Comparison of ENCODE assay signal across 8 mouse cellular contexts in the genomic region with DNA sequence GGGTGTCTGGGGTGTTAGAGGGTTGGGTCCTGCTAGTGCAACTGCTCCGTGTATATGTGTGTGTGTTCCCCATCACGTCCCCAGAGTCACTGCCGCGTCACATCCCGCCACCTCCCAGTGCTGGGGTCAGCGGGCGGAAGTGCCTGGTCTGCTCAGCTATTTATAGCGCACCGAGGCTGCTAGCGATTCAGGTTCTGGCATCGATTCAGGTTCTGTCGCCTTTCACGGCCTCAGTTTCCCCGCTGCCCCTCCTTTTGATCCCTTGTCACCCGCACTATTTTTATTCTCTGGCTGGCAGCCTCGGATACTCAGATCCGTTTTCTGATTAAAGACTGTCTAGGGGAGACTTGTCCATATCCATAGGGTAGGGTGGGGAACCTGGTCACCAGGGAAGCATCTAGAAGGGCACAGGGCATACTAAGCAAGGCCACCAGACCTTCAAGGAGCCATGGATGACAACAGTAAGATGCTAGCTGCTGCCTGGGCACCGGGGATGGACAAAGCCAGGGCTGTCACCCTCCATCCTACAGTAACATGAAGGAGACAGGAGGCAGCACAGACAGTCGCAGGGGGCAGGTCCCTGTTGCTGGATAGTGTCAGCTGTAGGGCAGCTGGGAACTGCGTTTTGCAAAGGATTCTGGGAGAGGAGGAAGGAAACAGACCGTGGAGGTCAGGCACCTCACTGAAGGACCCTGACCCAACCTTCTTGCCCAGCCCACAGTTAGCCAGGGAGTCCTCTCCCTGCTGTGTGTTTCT. TPM values are rescaled to one million over a fixed set of nuclear protein-coding genes. Genes with fewer than 3 reads are reported as not detected.
DNase-seq lines count a peak whose midpoint lies in the region; ATAC-seq lines count a peak whose summit lies in the region.

No protein-coding gene starts in this region.

- WGBS in forebrain, embryonic 15.5 days: 8% methylated on average over 21 of the region's 21 CpGs
- 4% methylated on average over 21 of the region's 21 CpGs for WGBS in intestine, embryonic 16.5 days
- 4% methylated on average over 21 of the region's 21 CpGs for WGBS in midbrain, embryonic 11.5 days

- no peaks in the 10 kb centered on the region for H3K9me3 ChIP-seq in forebrain, embryonic 15.5 days
- no peaks in the 10 kb centered on the region for H3K9me3 ChIP-seq in intestine, embryonic 16.5 days (ENCODE audit: control insufficient read depth, low read length)
- no peaks in the 10 kb centered on the region for H3K9me3 ChIP-seq in midbrain, embryonic 11.5 days (ENCODE audit: control insufficient read depth, low read length)

- H3K27me3 ChIP-seq in forebrain, embryonic 15.5 days: 0 out of 2 replicates have a peak, but pooled peaks cover 4% of the 10 kb centered on the region
- H3K27me3 ChIP-seq in intestine, embryonic 16.5 days (replicated peaks; ENCODE audit: control insufficient read depth, insufficient read depth, low read length): peaks cover 12% of the 10 kb centered on the region; the same call in 1 of the 2 replicates
- peaks cover 6% of the 10 kb centered on the region; the same call in 1 of the 2 replicates for H3K27me3 ChIP-seq in midbrain, embryonic 11.5 days (ENCODE audit: control insufficient read depth, insufficient read depth, low read length)

- peak overlapping the region; percentile 12; the same call in 1 of the 2 replicates for H3K4me2 ChIP-seq in forebrain, embryonic 15.5 days (replicated peaks)
- H3K4me2 ChIP-seq in intestine, embryonic 16.5 days (ENCODE audit: low read depth, low read length): peak overlapping the region; percentile 44
- no peak overlapping the region; the same call in 1 of the 2 replicates for H3K4me2 ChIP-seq in midbrain, embryonic 11.5 days

- H3K9ac ChIP-seq in forebrain, embryonic 15.5 days (replicated peaks): no peak overlapping the region; the same call in 1 of the 2 replicates
- 0 out of 2 replicates have a peak overlapping the region, but pooled peaks have one; percentile 24 for H3K9ac ChIP-seq in intestine, embryonic 16.5 days (ENCODE audit: low read depth, low read length)
- no peak overlapping the region for H3K9ac ChIP-seq in midbrain, embryonic 11.5 days (ENCODE audit: low read length)

- H3K4me3 ChIP-seq in forebrain, embryonic 15.5 days: peak overlapping the region; percentile 2; the same call in 1 of the 2 replicates
- H3K4me3 ChIP-seq in intestine, embryonic 16.5 days (ENCODE audit: low read length): peak overlapping the region; percentile 19; the same call in 1 of the 2 replicates
- H3K4me3 ChIP-seq in midbrain, embryonic 11.5 days (ENCODE audit: low read depth, low read length): no peak overlapping the region

- ATAC-seq in forebrain, embryonic 15.5 days (replicated peaks): no peak
- ATAC-seq in intestine, embryonic 16.5 days: 0 out of 2 replicates have a peak, but pooled peaks have one; percentile 17
- ATAC-seq in midbrain, embryonic 11.5 days (ENCODE audit: low FRiP score): no peak

- H3K27ac ChIP-seq in forebrain, embryonic 15.5 days (replicated peaks): no peak overlapping the region; the same call in 1 of the 2 replicates
- H3K27ac ChIP-seq in intestine, embryonic 16.5 days (ENCODE audit: low read length): no peak overlapping the region
- H3K27ac ChIP-seq in midbrain, embryonic 11.5 days (ENCODE audit: low read depth, low read length): no peak overlapping the region

- 0 out of 2 replicates have a peak, but pooled peaks cover 6% of the 10 kb centered on the region for H3K36me3 ChIP-seq in forebrain, embryonic 15.5 days
- no peaks in the 10 kb centered on the region for H3K36me3 ChIP-seq in intestine, embryonic 16.5 days (ENCODE audit: control insufficient read depth, insufficient read depth, low read length)
- H3K36me3 ChIP-seq in midbrain, embryonic 11.5 days (ENCODE audit: control insufficient read depth, insufficient read depth, low read length): no peaks in the 10 kb centered on the region

- DNase-seq in layer of hippocampus, adult 9-11 months: peak; percentile 66
- DNase-seq in layer of hippocampus, adult 9-10 months (ENCODE audit: low spot score): no peak
- DNase-seq in MN1 (ENCODE audit: low spot score): peak; percentile 59
- peak; percentile 88 for DNase-seq in midbrain, embryonic 11.5 days (ENCODE audit: low spot score, missing footprints)
- peak; percentile 54 for DNase-seq in thymus, postnatal 4 days
- no peak for DNase-seq in gastrocnemius, adult 18-20 months (ENCODE audit: low spot score)

- peaks cover 52% of the 10 kb centered on the region for H3K4me1 ChIP-seq in forebrain, embryonic 15.5 days
- peaks cover 40% of the 10 kb centered on the region for H3K4me1 ChIP-seq in intestine, embryonic 16.5 days (ENCODE audit: control insufficient read depth, insufficient read depth, low read length)
- H3K4me1 ChIP-seq in midbrain, embryonic 11.5 days (ENCODE audit: control insufficient read depth, insufficient read depth, low read length): peaks cover 29% of the 10 kb centered on the region

RNA-seq across cellular contexts. Expression of a gene that starts 3.2 kb away (rescaled TPM):
- polyA plus RNA-seq in forebrain, embryonic 15.5 days (2015; fragmentation: Nextera tagmentation; extraction: Ambion mirVana): 23.3 and 23.6 TPM in 2 replicates
- polyA plus RNA-seq in intestine, embryonic 16.5 days (2015; fragmentation: Nextera tagmentation; extraction: Ambion mirVana): 0.98 and 1.2 TPM in 2 replicates
- 5.4 and 6.5 TPM in 2 replicates for polyA plus RNA-seq in midbrain, embryonic 11.5 days (2014; fragmentation: Nextera tagmentation; extraction: Ambion mirVana)
- total RNA-seq in gastrocnemius, adult 18-20 months (2021): not detected

RNA-seq across cellular contexts. Expression of a gene that starts 7.7 kb away (rescaled TPM):
- 2.9 and 3.3 TPM in 2 replicates for polyA plus RNA-seq in forebrain, embryonic 15.5 days (2015; fragmentation: Nextera tagmentation; extraction: Ambion mirVana)
- polyA plus RNA-seq in intestine, embryonic 16.5 days (2015; fragmentation: Nextera tagmentation; extraction: Ambion mirVana): 11.5 and 13.5 TPM in 2 replicates
- polyA plus RNA-seq in midbrain, embryonic 11.5 days (2014; fragmentation: Nextera tagmentation; extraction: Ambion mirVana): 1.3 and 1.7 TPM in 2 replicates
- total RNA-seq in gastrocnemius, adult 18-20 months (2021): 1 to 10 TPM; 1.4 to 2.2 TPM

RNA-seq across cellular contexts. Expression of a gene that starts 20.6 kb away (rescaled TPM):
- polyA plus RNA-seq in forebrain, embryonic 15.5 days (2015; fragmentation: Nextera tagmentation; extraction: Ambion mirVana): 0.54 TPM in 1 of 2 replicates, not detected in the other
- 2.4 and 2.5 TPM in 2 replicates for polyA plus RNA-seq in intestine, embryonic 16.5 days (2015; fragmentation: Nextera tagmentation; extraction: Ambion mirVana)
- 0.44 and 0.48 TPM in 2 replicates for polyA plus RNA-seq in midbrain, embryonic 11.5 days (2014; fragmentation: Nextera tagmentation; extraction: Ambion mirVana)
- total RNA-seq in gastrocnemius, adult 18-20 months (2021): under 1 TPM; 0.78 TPM

RNA-seq across cellular contexts. Expression of a gene that starts 33.2 kb away (rescaled TPM):
- 0.42 and 0.46 TPM in 2 replicates for polyA plus RNA-seq in forebrain, embryonic 15.5 days (2015; fragmentation: Nextera tagmentation; extraction: Ambion mirVana)
- polyA plus RNA-seq in intestine, embryonic 16.5 days (2015; fragmentation: Nextera tagmentation; extraction: Ambion mirVana): 19.2 and 20.9 TPM in 2 replicates
- 0.38 and 0.63 TPM in 2 replicates for polyA plus RNA-seq in midbrain, embryonic 11.5 days (2014; fragmentation: Nextera tagmentation; extraction: Ambion mirVana)
- 1 to 10 TPM; 1.7 to 2.4 TPM for total RNA-seq in gastrocnemius, adult 18-20 months (2021)

RNA-seq across cellular contexts. Expression of a gene that starts 57.1 kb away (rescaled TPM):
- polyA plus RNA-seq in forebrain, embryonic 15.5 days (2015; fragmentation: Nextera tagmentation; extraction: Ambion mirVana): 70.9 and 71.7 TPM in 2 replicates
- 5.0 and 6.4 TPM in 2 replicates for polyA plus RNA-seq in intestine, embryonic 16.5 days (2015; fragmentation: Nextera tagmentation; extraction: Ambion mirVana)
- 12.9 and 15.3 TPM in 2 replicates for polyA plus RNA-seq in midbrain, embryonic 11.5 days (2014; fragmentation: Nextera tagmentation; extraction: Ambion mirVana)
- total RNA-seq in gastrocnemius, adult 18-20 months (2021): not detected

Comparison
In these comparisons a context has a peak if more than half of its experiments do, and no peak if none do; other contexts are left out.
1. DNase-seq: peak in layer of hippocampus, adult 9-11 months (single experiment), MN1 (single experiment), midbrain, embryonic 11.5 days (single experiment) and thymus, postnatal 4 days (single experiment); none in layer of hippocampus, adult 9-10 months (single experiment) and gastrocnemius, adult 18-20 months (single experiment).